Mouse (Mus musculus) midbrain, embryonic 14.5 days (tissue): ENCODE data around the gene Parvb. TPM values are rescaled to one million over a fixed set of nuclear protein-coding genes. Genes with fewer than 3 reads are reported as not detected.

Experiments used
- ATAC-seq: fragments of 200-750 bp; cut with Nextera tagmentation; 2 replicates; pipeline ENCODE4 v1.8.0; 2017; ENCODE audit warnings: moderate number of reproducible peaks, moderate library complexity; ENCODE audit not compliant: low FRiP score, low TSS enrichment
- DNase-seq: peaks from one replicate; pipeline ENCODE4 v3.0.0-alpha.2; 2015
- H3K27ac ChIP-seq: fragments of 300-500 bp; sonication (generic); replicated peaks from 2 replicates; pipeline ENCODE4 v1.5.1; 2014; ENCODE audit warnings: mild to moderate bottlenecking, low read depth, low read length, moderate library complexity
- H3K27me3 ChIP-seq: fragments of 300-500 bp; sonication (generic); 2 replicates; pipeline ENCODE4 v1.6.1; 2014; ENCODE audit warnings: low read length, control low read depth, mixed read lengths; ENCODE audit not compliant: control insufficient read depth, insufficient read depth
- H3K36me3 ChIP-seq: fragments of 300-500 bp; sonication (generic); 2 replicates; pipeline ENCODE4 v1.6.1; 2014; ENCODE audit warnings: low read length, control low read depth; ENCODE audit not compliant: control insufficient read depth, insufficient read depth
- H3K4me1 ChIP-seq: fragments of 300-500 bp; sonication (generic); 2 replicates; pipeline ENCODE4 v1.6.1; 2014; ENCODE audit warnings: mild to moderate bottlenecking, antibody characterized with exemption, low read length, control low read depth; ENCODE audit not compliant: control insufficient read depth, insufficient read depth
- H3K4me2 ChIP-seq: fragments of 300-500 bp; sonication (generic); 2 replicates; pipeline ENCODE4 v1.6.1; 2014; ENCODE audit warnings: mild to moderate bottlenecking, low read length, moderate library complexity
- H3K4me3 ChIP-seq: fragments of 300-500 bp; sonication (generic); replicated peaks from 2 replicates; pipeline ENCODE4 v1.5.1; 2014; ENCODE audit warnings: low read depth, low read length
- H3K9ac ChIP-seq: fragments of 300-500 bp; sonication (generic); replicated peaks from 2 replicates; pipeline ENCODE4 v1.6.1; 2014; ENCODE audit warnings: mild to moderate bottlenecking, low read length, moderate library complexity
- H3K9me3 ChIP-seq: fragments of 300-500 bp; sonication (generic); 2 replicates; pipeline ENCODE4 v1.6.1; 2016; ENCODE audit warnings: low read length, control low read depth, mixed read lengths; ENCODE audit not compliant: control insufficient read depth
- WGBS: fragments of 180-500 bp; shearing (Covaris S2); extraction: QIAGEN DNeasy Blood & Tissue Kit; methylation state at CpG from one replicate; pipeline ENCODE4 v1.1.7; 2014; 5-methylcytosine and 5-hydroxymethylcytosine counted together
- polyA plus RNA-seq: library from polyadenylated mRNA; unstranded; fragments of >200 nt; fragmentation: Nextera tagmentation; extraction: Ambion mirVana; gene quantifications from 2 replicates; pipeline ENCODE4 v1.2.1, GENCODE M21; 2014

Gene Parvb
- polyA plus RNA-seq, 1 experiment from 2014 or later = 4.9 TPM

GRCm38 (mm10) chr15:84207327-84207726 is 24.5 kb upstream of the Parvb start:
- Histone ChIP-seq H3K4me2 (no peak overlapping the region), H3K27me3 (no peaks in the 10 kb centered on the region), H3K4me3 (no peak overlapping the region), H3K27ac (no peak overlapping the region), H3K36me3 (peaks cover 92% of the 10 kb centered on the region), H3K4me1 (no peaks in the 10 kb centered on the region), H3K9ac (no peak overlapping the region), H3K9me3 (no peaks in the 10 kb centered on the region)
- WGBS = 97% methylated on average over 4 of the region's 4 CpGs
- DNase-seq (no peak), ATAC-seq (no peak)

- no peak for ATAC-seq
- Histone ChIP-seq H3K27me3 (no peaks in the 10 kb centered on the region), H3K9me3 (no peaks in the 10 kb centered on the region), H3K4me2 (no peak overlapping the region), H3K27ac (no peak overlapping the region), H3K9ac (no peak overlapping the region), H3K4me3 (no peak overlapping the region), H3K36me3 (peaks cover 73% of the 10 kb centered on the region), H3K4me1 (no peaks in the 10 kb centered on the region)
- no peak for DNase-seq
- WGBS = 92% methylated on average over 11 of the region's 11 CpGs
Measured at GRCm38 (mm10) chr15:84209517-84210412, 22.1 kb upstream of the Parvb start.

GRCm38 (mm10) chr15:84210461-84210860 is 21.4 kb upstream of the Parvb start:
- no peak overlapping the region for H3K27ac ChIP-seq
- WGBS = 92% methylated on average over 13 of the region's 13 CpGs
- no peak for DNase-seq

GRCm38 (mm10) chr15:84210941-84211340 is 20.9 kb upstream of the Parvb start:
- ATAC-seq (no peak), DNase-seq (no peak)
- WGBS = 92% methylated on average over 13 of the region's 13 CpGs

More at GRCm38 (mm10) chr15:84210461-84210860, 21.4 kb upstream of the Parvb start:
- no peaks in the 10 kb centered on the region for H3K9me3 ChIP-seq
- no peaks in the 10 kb centered on the region for H3K27me3 ChIP-seq
- no peak overlapping the region for H3K4me2 ChIP-seq
- no peak overlapping the region for H3K9ac ChIP-seq
- H3K4me3 ChIP-seq = no peak overlapping the region
- H3K4me1 ChIP-seq = no peaks in the 10 kb centered on the region
- H3K36me3 ChIP-seq = peaks cover 71% of the 10 kb centered on the region
- ATAC-seq = no peak

GRCm38 (mm10) chr15:84211564-84211963 is 20.3 kb upstream of the Parvb start:
- H3K36me3 ChIP-seq = peaks cover 60% of the 10 kb centered on the region
- 73% methylated on average over 4 of the region's 4 CpGs for WGBS
- H3K27me3 ChIP-seq = no peaks in the 10 kb centered on the region

More at GRCm38 (mm10) chr15:84210941-84211340, 20.9 kb upstream of the Parvb start:
- H3K9me3 ChIP-seq = no peaks in the 10 kb centered on the region
- H3K4me2 ChIP-seq = no peak overlapping the region
- H3K9ac ChIP-seq = no peak overlapping the region
- peaks cover 66% of the 10 kb centered on the region for H3K36me3 ChIP-seq
- no peak overlapping the region for H3K4me3 ChIP-seq
- no peak overlapping the region for H3K27ac ChIP-seq
- no peaks in the 10 kb centered on the region for H3K27me3 ChIP-seq
- H3K4me1 ChIP-seq = no peaks in the 10 kb centered on the region

GRCm38 (mm10) chr15:84212031-84212755 is 19.6 kb upstream of the Parvb start:
- 46% methylated on average over 6 of the region's 6 CpGs for WGBS
- no peak overlapping the region for H3K4me3 ChIP-seq
- H3K27me3 ChIP-seq = no peaks in the 10 kb centered on the region
- H3K36me3 ChIP-seq = peaks cover 54% of the 10 kb centered on the region
- peaks cover 9% of the 10 kb centered on the region for H3K4me1 ChIP-seq
- no peak overlapping the region for H3K9ac ChIP-seq
- no peak overlapping the region for H3K4me2 ChIP-seq
- H3K9me3 ChIP-seq = no peaks in the 10 kb centered on the region
- H3K27ac ChIP-seq = 0 out of 2 replicates have a peak overlapping the region, but pooled peaks have one; percentile 13
- ATAC-seq = peak; percentile 53; the same call in 1 of the 2 replicates
- peak; percentile 94 for DNase-seq

More at GRCm38 (mm10) chr15:84211564-84211963, 20.3 kb upstream of the Parvb start:
- DNase-seq (no peak), ATAC-seq (no peak)
- H3K4me3 ChIP-seq = no peak overlapping the region
- 0 out of 2 replicates have a peak overlapping the region, but pooled peaks have one; percentile 13 for H3K27ac ChIP-seq
- peaks cover 3% of the 10 kb centered on the region for H3K4me1 ChIP-seq
- no peaks in the 10 kb centered on the region for H3K9me3 ChIP-seq
- H3K9ac ChIP-seq = no peak overlapping the region
- no peak overlapping the region for H3K4me2 ChIP-seq

- ATAC-seq = no peak
- peaks cover 48% of the 10 kb centered on the region for H3K36me3 ChIP-seq
- peaks cover 9% of the 10 kb centered on the region for H3K4me1 ChIP-seq
- H3K4me3 ChIP-seq = no peak overlapping the region
- no peak overlapping the region for H3K4me2 ChIP-seq
- 78% methylated on average over 2 of the region's 2 CpGs for WGBS
- no peaks in the 10 kb centered on the region for H3K27me3 ChIP-seq
- no peaks in the 10 kb centered on the region for H3K9me3 ChIP-seq
- no peak overlapping the region for H3K9ac ChIP-seq
- no peak for DNase-seq
- no peak overlapping the region for H3K27ac ChIP-seq
Measured at GRCm38 (mm10) chr15:84212756-84213105, 19.1 kb upstream of the Parvb start.

- peaks cover 45% of the 10 kb centered on the region for H3K36me3 ChIP-seq
- ATAC-seq (no peak), DNase-seq (no peak)
- H3K9me3 ChIP-seq = no peaks in the 10 kb centered on the region
- H3K4me3 ChIP-seq = no peak overlapping the region
- H3K9ac ChIP-seq = no peak overlapping the region
- no peak overlapping the region for H3K4me2 ChIP-seq
- H3K27ac ChIP-seq = no peak overlapping the region
- 98% methylated on average over 6 of the region's 6 CpGs for WGBS
- no peaks in the 10 kb centered on the region for H3K27me3 ChIP-seq
- peaks cover 9% of the 10 kb centered on the region for H3K4me1 ChIP-seq
Measured at GRCm38 (mm10) chr15:84213162-84213739, 18.6 kb upstream of the Parvb start.
